Mouse (Mus musculus) hindbrain, embryonic 10.5 days (tissue): Measurements from ENCODE around the gene Phc1. TPM values are rescaled to one million over a fixed set of nuclear protein-coding genes. Genes with fewer than 3 reads are reported as not detected.
"Not testable (repeated sequence)": the region's sequence is repeated elsewhere in the genome, so short reads cannot be mapped to it uniquely, and the experiment has no call there.

Experiments
- DNase-seq: peaks from one replicate; pipeline ENCODE4 v3.0.0-alpha.2; 2017; ENCODE audit warnings: low spot score
- H3K27ac ChIP-seq: fragments of 300-500 bp; sonication (generic); 2 replicates; pipeline ENCODE4 v1.5.1; 2016; ENCODE audit warnings: mild to moderate bottlenecking, moderate library complexity
- H3K27me3 ChIP-seq: fragments of 300-500 bp; sonication (generic); 2 replicates; pipeline ENCODE4 v1.6.1; 2016; ENCODE audit warnings: mild to moderate bottlenecking; ENCODE audit not compliant: poor library complexity, insufficient read depth, severe bottlenecking
- H3K36me3 ChIP-seq: fragments of 300-500 bp; sonication (generic); 2 replicates; pipeline ENCODE4 v1.6.1; 2016; ENCODE audit warnings: mild to moderate bottlenecking, moderate library complexity
- H3K4me1 ChIP-seq: fragments of 300-500 bp; sonication (generic); replicated peaks from 2 replicates; pipeline ENCODE4 v1.6.1; 2016; ENCODE audit warnings: mild to moderate bottlenecking
- H3K4me3 ChIP-seq: fragments of 300-500 bp; sonication (generic); 2 replicates; pipeline ENCODE4 v1.5.1; 2016; ENCODE audit warnings: mild to moderate bottlenecking, moderate library complexity
- H3K9me3 ChIP-seq: fragments of 300-500 bp; sonication (generic); 2 replicates; pipeline ENCODE4 v1.6.1; 2016; ENCODE audit warnings: mild to moderate bottlenecking, moderate library complexity
- whole genome bisulfite sequencing: fragments of 180-500 bp; shearing (Covaris S2); methylation state at CpG from one replicate; pipeline ENCODE4 v1.1.7; 2016; 5-methylcytosine and 5-hydroxymethylcytosine counted together
- polyA plus RNA-seq: library from polyadenylated mRNA; unstranded; fragments of >200 nt; fragmentation: Nextera tagmentation; extraction: Ambion mirVana; gene quantifications from 2 replicates; pipeline ENCODE4 v1.2.1, GENCODE M21; 2016

Gene Phc1
- polyA plus RNA-seq = 25.9 and 29.7 TPM in 2 replicates

- Histone ChIP-seq H3K27ac (peak within 1 kb of the TSS; percentile 97), H3K27me3 (no peaks in the 10 kb centered on the region), H3K4me3 (peak within 1 kb of the TSS; percentile 73), H3K4me1 (peaks cover 36% of the 10 kb centered on the region), H3K9me3 (no peaks in the 10 kb centered on the region), H3K36me3 (peaks cover 13% of the 10 kb centered on the region)
- WGBS = 1% methylated on average over 17 of the region's 17 CpGs
- no peak for DNase-seq
These were observed at the start of gene Phc1 for GRCm38 (mm10) chr6:122340349-122341000. Gene Phc1, minus strand, starts transcription at chr6:122340561.

- whole genome bisulfite sequencing = 79% methylated on average over 3 of the region's 3 CpGs
- not testable (repeated sequence) for H3K9me3 ChIP-seq, H3K4me1 ChIP-seq, DNase-seq, H3K27me3 ChIP-seq, H3K27ac ChIP-seq, H3K36me3 ChIP-seq, H3K4me3 ChIP-seq
These were observed 49.6 kb upstream of the Phc1 start for GRCm38 (mm10) chr6:122389986-122390385.

- 91% methylated on average over 12 of the region's 12 CpGs for WGBS
- not testable (repeated sequence) for DNase-seq
These were observed 47.0 kb upstream of the Phc1 start for GRCm38 (mm10) chr6:122387177-122388028.

GRCm38 (mm10) chr6:122385724-122386123 lies 45.4 kb upstream of the Phc1 start:
- Histone ChIP-seq H3K4me3 (no peak overlapping the region), H3K27ac (no peak overlapping the region), H3K36me3 (no peaks in the 10 kb centered on the region), H3K4me1 (no peaks in the 10 kb centered on the region), H3K27me3 (no peaks in the 10 kb centered on the region), H3K9me3 (no peaks in the 10 kb centered on the region)
- WGBS = 75% methylated on average over 5 of the region's 5 CpGs
- DNase-seq = no peak

More at GRCm38 (mm10) chr6:122387177-122388028, 47.0 kb upstream of the Phc1 start:
- not testable (repeated sequence) for H3K27me3 ChIP-seq, H3K4me3 ChIP-seq, H3K4me1 ChIP-seq, H3K27ac ChIP-seq, H3K36me3 ChIP-seq, H3K9me3 ChIP-seq

GRCm38 (mm10) chr6:122384886-122385285 lies 44.5 kb upstream of the Phc1 start:
- Histone ChIP-seq H3K4me3 (no peak overlapping the region), H3K36me3 (no peaks in the 10 kb centered on the region), H3K4me1 (no peaks in the 10 kb centered on the region), H3K27me3 (no peaks in the 10 kb centered on the region), H3K9me3 (no peaks in the 10 kb centered on the region), H3K27ac (no peak overlapping the region)
- DNase-seq = no peak
- 94% methylated on average over 13 of the region's 13 CpGs for WGBS

- H3K4me3 ChIP-seq = no peak overlapping the region
- no peaks in the 10 kb centered on the region for H3K36me3 ChIP-seq
- no peaks in the 10 kb centered on the region for H3K4me1 ChIP-seq
- H3K9me3 ChIP-seq = no peaks in the 10 kb centered on the region
- no peak for DNase-seq
- H3K27me3 ChIP-seq = no peaks in the 10 kb centered on the region
- no peak overlapping the region for H3K27ac ChIP-seq
- 87% methylated on average over 5 of the region's 5 CpGs for WGBS
These were observed 42.9 kb upstream of the Phc1 start for GRCm38 (mm10) chr6:122383211-122383610.

- DNase-seq = no peak
- 82% methylated on average over 8 of the region's 8 CpGs for WGBS
- no peaks in the 10 kb centered on the region for H3K9me3 ChIP-seq
- no peak overlapping the region for H3K27ac ChIP-seq
- no peak overlapping the region for H3K4me3 ChIP-seq
- no peaks in the 10 kb centered on the region for H3K4me1 ChIP-seq
- no peaks in the 10 kb centered on the region for H3K36me3 ChIP-seq
- H3K27me3 ChIP-seq = no peaks in the 10 kb centered on the region
These were observed 41.7 kb upstream of the Phc1 start for GRCm38 (mm10) chr6:122382046-122382445.

- no peaks in the 10 kb centered on the region for H3K4me1 ChIP-seq
- H3K4me3 ChIP-seq = no peak overlapping the region
- H3K27me3 ChIP-seq = no peaks in the 10 kb centered on the region
- DNase-seq = no peak
- no peaks in the 10 kb centered on the region for H3K36me3 ChIP-seq
- H3K27ac ChIP-seq = no peak overlapping the region
- WGBS = 91% methylated on average over 3 of the region's 3 CpGs
- no peaks in the 10 kb centered on the region for H3K9me3 ChIP-seq
These were observed 27.9 kb upstream of the Phc1 start for GRCm38 (mm10) chr6:122368245-122368644.

GRCm38 (mm10) chr6:122366976-122367375 lies 26.6 kb upstream of the Phc1 start:
- Histone ChIP-seq H3K36me3 (no peaks in the 10 kb centered on the region), H3K27me3 (no peaks in the 10 kb centered on the region)
- DNase-seq = no peak

GRCm38 (mm10) chr6:122366287-122366686 lies 25.9 kb upstream of the Phc1 start:
- WGBS = 34% methylated on average over 2 of the region's 2 CpGs
- Histone ChIP-seq H3K27me3 (no peaks in the 10 kb centered on the region), H3K36me3 (no peaks in the 10 kb centered on the region), H3K4me3 (no peak overlapping the region), H3K9me3 (peaks cover 3% of the 10 kb centered on the region; the same call in 1 of the 2 replicates), H3K4me1 (no peaks in the 10 kb centered on the region), H3K27ac (no peak overlapping the region)
- no peak for DNase-seq

More at GRCm38 (mm10) chr6:122366976-122367375, 26.6 kb upstream of the Phc1 start:
- H3K27ac ChIP-seq = no peak overlapping the region
- no peak overlapping the region for H3K4me3 ChIP-seq
- WGBS = 49% methylated on average over 3 of the region's 3 CpGs
- H3K4me1 ChIP-seq = no peaks in the 10 kb centered on the region
- 0 out of 2 replicates have a peak, but pooled peaks cover 3% of the 10 kb centered on the region for H3K9me3 ChIP-seq

GRCm38 (mm10) chr6:122365706-122366105 lies 25.3 kb upstream of the Phc1 start:
- H3K4me3 ChIP-seq = no peak overlapping the region
- H3K9me3 ChIP-seq = peaks cover 3% of the 10 kb centered on the region; the same call in 1 of the 2 replicates
- no peaks in the 10 kb centered on the region for H3K36me3 ChIP-seq
- H3K27ac ChIP-seq = no peak overlapping the region
- H3K4me1 ChIP-seq = no peaks in the 10 kb centered on the region
- no peak for DNase-seq
- WGBS = 58% methylated on average over 3 of the region's 3 CpGs
- no peaks in the 10 kb centered on the region for H3K27me3 ChIP-seq

GRCm38 (mm10) chr6:122357089-122357488 lies 16.7 kb upstream of the Phc1 start:
- no peak for DNase-seq
- Histone ChIP-seq H3K4me3 (no peak overlapping the region), H3K9me3 (no peaks in the 10 kb centered on the region; the same call in 1 of the 2 replicates), H3K27me3 (no peaks in the 10 kb centered on the region), H3K36me3 (no peaks in the 10 kb centered on the region), H3K4me1 (no peaks in the 10 kb centered on the region), H3K27ac (no peak overlapping the region)
- 85% methylated on average over 1 of the region's 1 CpGs for WGBS

- Histone ChIP-seq H3K9me3 (no peaks in the 10 kb centered on the region), H3K4me1 (no peaks in the 10 kb centered on the region), H3K4me3 (no peak overlapping the region), H3K36me3 (no peaks in the 10 kb centered on the region), H3K27ac (no peak overlapping the region), H3K27me3 (no peaks in the 10 kb centered on the region)
- 56% methylated on average over 9 of the region's 9 CpGs for whole genome bisulfite sequencing
- DNase-seq = no peak
These were observed 15.5 kb upstream of the Phc1 start for GRCm38 (mm10) chr6:122355909-122356308.
